Mouse (Mus musculus) monocyte, adult 5-6 weeks (primary cell): ENCODE data around the gene Pecr. TPM values are rescaled to one million over a fixed set of nuclear protein-coding genes. Genes with fewer than 3 reads are reported as not detected.

ENCODE experiments used
- ATAC-seq: fragments of 153-309, 156-312 bp; replicated peaks from 2 replicates; pipeline ENCODE4 v1.8.0; 2017; ENCODE audit warnings: mild to moderate bottlenecking; ENCODE audit not compliant: low TSS enrichment, insufficient number of reproducible peaks, severe bottlenecking, poor library complexity, low FRiP score
- total RNA-seq: library from RNA; stranded (forward); fragments of 200-1000, 200-491, 200-594 nt; gene quantifications from 3 replicates; pipeline ENCODE4 v1.2.3, GENCODE M21; 2017

The Pecr gene
- total RNA-seq, 1 experiment from 2014 or later, result 1.9 TPM

- no peak for ATAC-seq
Observed at GRCm38 (mm10) chr1:72213954-72214353, 70.2 kb downstream of the Pecr start.

- ATAC-seq, result no peak
Observed at GRCm38 (mm10) chr1:72211701-72212699, 72.1 kb downstream of the Pecr start, which contains the start of gene Mreg. Mreg (minus strand) TSS chr1:72212307.

- ATAC-seq, result no peak
Observed at GRCm38 (mm10) chr1:72210803-72211679, 73.1 kb downstream of the Pecr start.

Other genes with a start within 250 kb of the Pecr start
- gene Mreg, start 72.0 kb downstream of the Pecr start, total RNA-seq, result 0.53 to 0.78 TPM (median 0.57 TPM) in 3 replicates
- gene Tmem169, start 55 bp upstream of the Pecr start, total RNA-seq, result not detected in 3 replicates
- gene Xrcc5, start 23.1 kb upstream of the Pecr start, total RNA-seq, result 6.0 to 18.4 TPM (median 9.1 TPM) in 3 replicates